Mouse (Mus musculus) olfactory bulb, adult 2 months (tissue): Measurements from ENCODE around the gene Gpr3. TPM values are rescaled to one million over a fixed set of nuclear protein-coding genes. Genes with fewer than 3 reads are reported as not detected.

ENCODE experiments used
- H3K27ac ChIP-seq: fragments of 200-500 bp; 2 replicates; pipeline ENCODE4 v1.5.1; 2012; ENCODE audit warnings: low read depth, low read length; ENCODE audit not compliant: insufficient read depth
- H3K4me1 ChIP-seq: fragments of 200-500 bp; 2 replicates; pipeline ENCODE4 v1.6.1; 2012; ENCODE audit warnings: low read length; ENCODE audit not compliant: control insufficient read depth, insufficient read depth
- H3K4me3 ChIP-seq: fragments of 200-500 bp; 2 replicates; pipeline ENCODE4 v1.5.1; 2012; ENCODE audit warnings: mild to moderate bottlenecking, low read depth, low read length, moderate library complexity; ENCODE audit not compliant: insufficient read depth
- CTCF ChIP-seq: fragments of 200-500 bp; IDR thresholded peaks from 2 replicates; pipeline ENCODE4 v1.5.1; 2012; ENCODE audit warnings: low read depth, mild to moderate bottlenecking, low read length, moderate library complexity; ENCODE audit not compliant: insufficient read depth
- POLR2A ChIP-seq: fragments of 200-500 bp; IDR thresholded peaks from 2 replicates; pipeline ENCODE4 v1.6.1; 2012; ENCODE audit warnings: mild to moderate bottlenecking, low read depth, low read length, moderate library complexity; ENCODE audit not compliant: insufficient read depth
- WGBS: fragments of 180-500 bp; shearing (Covaris S2); methylation state at CpG from one replicate; pipeline ENCODE4 v1.1.7; 2018; 5-methylcytosine and 5-hydroxymethylcytosine counted together
- polyA plus RNA-seq: library from polyadenylated mRNA; stranded (reverse); fragments of >200 nt; gene quantifications from 2 replicates; pipeline ENCODE4 v1.2.4, GENCODE M21; 2012; ENCODE audit warnings: low replicate concordance; ENCODE audit not compliant: missing spikeins, insufficient read depth, insufficient read length

The Gpr3 gene
- polyA plus RNA-seq, 1 experiment = not detected

DNA sequence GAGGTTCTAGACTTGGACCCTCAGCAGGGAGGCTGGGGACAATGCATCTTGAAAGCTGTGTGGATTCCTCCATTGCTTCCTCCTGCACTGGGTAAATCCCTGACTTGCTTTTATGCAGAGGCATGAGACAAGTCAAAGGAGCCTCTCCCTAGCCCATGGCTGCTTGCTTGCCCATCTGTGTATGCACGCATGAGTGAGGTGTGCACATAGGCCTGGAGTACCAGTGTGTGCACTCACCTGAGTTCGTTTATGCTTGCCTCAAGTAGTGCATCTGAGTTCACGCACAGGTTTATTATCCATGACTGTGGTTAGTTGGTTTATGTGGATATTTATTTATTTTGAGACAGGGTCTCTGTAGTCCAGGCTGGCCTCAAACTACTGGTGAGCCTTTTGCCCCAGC is 10.1 kb downstream of the Gpr3 start:
- WGBS = 94% methylated on average over 3 of the region's 3 CpGs
- no peak overlapping the region for H3K4me3 ChIP-seq
- H3K27ac ChIP-seq = no peak overlapping the region
- H3K4me1 ChIP-seq = peaks cover 51% of the 10 kb centered on the region
- TF ChIP-seq CTCF = no peak
- TF ChIP-seq POLR2A = no peak

DNA sequence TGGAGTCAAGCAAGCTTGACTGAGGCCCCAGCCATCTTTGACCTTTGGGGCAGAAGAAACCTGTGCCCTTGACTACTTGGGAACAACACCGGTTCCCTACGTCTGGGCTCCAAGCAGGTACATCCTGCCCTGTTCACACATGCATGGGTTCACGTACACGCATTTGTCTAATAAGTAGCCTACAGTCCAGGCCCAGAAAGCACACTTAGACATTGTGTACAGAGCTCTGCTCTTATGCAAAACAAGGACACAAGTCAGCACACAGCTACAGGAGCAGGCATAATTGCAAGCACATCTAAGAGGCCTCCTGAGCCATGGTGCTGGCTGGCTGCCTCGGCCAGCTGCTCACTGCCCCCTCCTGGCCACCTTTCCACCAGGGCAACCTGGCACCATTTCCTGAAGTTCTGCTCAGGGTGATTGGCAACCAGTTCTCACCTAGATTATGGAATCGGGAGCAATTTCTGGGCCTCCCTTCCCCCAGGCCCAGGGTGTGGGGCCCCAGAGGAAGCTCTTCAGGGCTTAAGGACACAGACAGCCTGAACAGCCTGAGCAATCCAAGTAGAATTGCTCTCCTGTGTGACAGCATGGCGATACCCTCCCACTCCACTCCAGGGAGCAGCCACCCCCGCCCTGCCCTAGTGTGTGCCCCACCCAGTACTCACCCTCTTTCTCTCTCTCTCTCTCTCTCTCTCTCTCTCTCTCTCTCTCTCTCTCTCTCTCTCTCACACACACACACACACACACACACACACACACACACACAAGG is 11.1 kb downstream of the Gpr3 start:
- WGBS = 57% methylated on average over 8 of the region's 8 CpGs
- Histone ChIP-seq H3K4me3 (no peak overlapping the region), H3K4me1 (peaks cover 61% of the 10 kb centered on the region), H3K27ac (peak overlapping the region; percentile 33; the same call in 1 of the 2 replicates)
- TF ChIP-seq CTCF = no peak
- TF ChIP-seq POLR2A = no peak

DNA sequence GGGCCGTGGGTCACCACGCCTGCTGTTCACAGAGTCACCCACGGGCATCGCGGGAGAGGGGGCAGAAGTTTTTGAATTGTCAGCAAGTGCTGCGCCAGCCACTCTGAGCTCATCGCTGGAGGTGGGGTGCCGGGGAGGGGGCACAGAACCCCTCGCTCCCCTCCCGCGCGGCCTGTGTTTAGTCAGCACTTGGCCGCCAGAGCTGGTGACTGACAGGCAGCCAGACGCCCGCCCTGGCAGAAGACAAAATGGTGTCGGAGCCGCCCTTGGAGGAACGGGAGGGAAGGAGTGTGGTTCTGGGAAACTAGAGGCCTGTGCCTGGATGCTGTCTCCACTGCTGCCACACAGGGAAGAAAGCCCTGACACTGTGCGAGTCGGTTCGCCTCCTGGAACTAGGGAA is 12.0 kb downstream of the Gpr3 start:
- H3K27ac ChIP-seq = 0 out of 2 replicates have a peak overlapping the region, but pooled peaks have one; percentile 33
- 22% methylated on average over 21 of the region's 21 CpGs for WGBS
- TF ChIP-seq CTCF = no peak
- TF ChIP-seq POLR2A = 0 out of 2 replicates have a peak, but pooled peaks have one; percentile 14
- no peak overlapping the region for H3K4me3 ChIP-seq
- peaks cover 62% of the 10 kb centered on the region for H3K4me1 ChIP-seq

DNA sequence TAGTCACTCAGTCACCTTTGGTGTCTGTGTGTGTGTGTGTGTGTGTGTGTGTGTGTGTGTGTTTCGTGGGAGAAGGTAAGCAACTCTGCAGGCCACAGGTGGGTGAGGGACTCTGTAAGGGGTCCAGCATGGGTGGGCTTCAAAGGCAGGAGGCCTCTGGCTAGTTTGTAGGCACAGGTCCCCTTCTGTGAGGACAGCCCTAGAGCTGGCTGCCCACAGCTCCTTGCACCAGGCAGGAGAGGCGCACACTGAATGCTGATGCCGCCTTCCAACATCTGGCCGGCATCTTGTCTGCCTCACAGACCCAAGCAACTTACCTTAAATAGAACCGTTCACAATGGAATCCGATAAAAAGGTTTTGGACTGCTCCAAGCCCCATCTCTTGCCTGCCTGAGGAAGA is 12.6 kb downstream of the Gpr3 start:
- Histone ChIP-seq H3K4me1 (peaks cover 58% of the 10 kb centered on the region), H3K27ac (no peak overlapping the region), H3K4me3 (no peak overlapping the region)
- no peak for TF ChIP-seq CTCF
- no peak for TF ChIP-seq POLR2A
- 62% methylated on average over 6 of the region's 6 CpGs for WGBS

DNA sequence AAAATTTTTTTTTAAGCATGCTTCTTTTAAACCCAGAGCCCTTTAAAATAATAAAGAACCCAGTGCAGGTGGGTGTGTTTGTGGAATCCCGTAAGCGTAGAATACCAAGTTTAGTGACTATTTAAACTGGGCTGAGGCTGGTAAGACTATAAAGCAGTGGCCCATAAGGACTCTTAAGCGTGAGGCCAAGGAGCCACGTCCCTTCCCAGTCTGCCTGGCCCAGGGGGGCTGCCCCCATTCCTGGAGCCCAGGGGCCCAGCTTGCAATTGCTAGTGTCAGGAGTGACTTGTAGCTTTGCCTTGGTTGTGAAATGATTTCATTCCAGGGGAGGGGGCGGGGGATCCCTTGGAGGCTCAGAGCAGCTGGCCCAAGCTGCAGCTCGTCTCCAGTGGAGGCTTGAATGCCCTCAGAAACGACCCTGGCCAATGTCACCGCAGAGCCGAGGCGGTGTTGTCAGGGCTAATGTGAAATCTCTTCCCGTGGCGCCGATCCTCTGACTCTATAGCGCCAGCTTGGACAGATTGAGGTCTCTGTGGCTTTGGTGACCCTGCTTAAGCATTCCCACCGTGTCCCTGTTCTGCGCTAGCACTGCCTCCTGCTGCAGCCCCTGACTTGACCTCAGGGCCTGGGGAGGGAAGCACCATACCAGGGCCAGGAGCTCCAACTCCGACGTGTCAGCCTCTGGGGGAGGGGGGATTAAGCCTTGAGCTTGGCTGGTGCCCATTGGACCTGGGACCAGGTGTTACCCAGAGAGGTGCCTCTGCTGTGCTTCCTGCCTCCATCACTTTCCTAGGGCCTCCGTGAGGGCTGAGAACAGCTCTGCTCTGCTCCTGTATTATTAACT is 13.8 kb downstream of the Gpr3 start:
- Histone ChIP-seq H3K4me1 (peaks cover 54% of the 10 kb centered on the region), H3K4me3 (no peak overlapping the region), H3K27ac (no peak overlapping the region)
- WGBS = 38% methylated on average over 19 of the region's 19 CpGs
- TF ChIP-seq CTCF (no peak), POLR2A (no peak)

DNA sequence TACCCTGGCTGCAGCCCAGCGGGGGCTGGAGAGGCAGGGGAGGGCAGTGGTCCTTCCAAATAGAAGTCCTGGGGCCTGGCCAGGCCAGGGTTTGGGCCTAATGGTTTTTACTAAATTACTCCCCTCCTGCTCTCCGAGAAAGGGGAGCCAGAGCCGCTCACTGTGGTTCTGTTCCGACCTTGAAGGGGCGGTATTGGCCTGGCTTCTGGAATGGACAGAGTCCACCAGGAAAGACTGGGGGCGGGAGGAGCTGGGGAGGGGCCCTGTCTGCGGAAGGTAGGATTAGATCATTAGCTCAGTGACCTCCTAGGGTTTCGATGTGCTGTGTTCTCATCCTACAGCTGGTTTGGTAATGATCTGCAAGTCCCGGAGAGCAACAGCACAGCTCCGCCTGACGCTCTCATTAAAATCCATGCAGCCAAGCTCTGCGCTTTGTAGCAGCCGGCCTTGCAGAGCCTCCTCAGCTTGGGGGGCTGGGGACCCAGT is 14.5 kb downstream of the Gpr3 start:
- WGBS = 28% methylated on average over 13 of the region's 13 CpGs
- no peak overlapping the region for H3K4me3 ChIP-seq
- H3K27ac ChIP-seq = 0 out of 2 replicates have a peak overlapping the region, but pooled peaks have one; percentile 16
- peaks cover 52% of the 10 kb centered on the region for H3K4me1 ChIP-seq
- no peak for TF ChIP-seq CTCF

DNA sequence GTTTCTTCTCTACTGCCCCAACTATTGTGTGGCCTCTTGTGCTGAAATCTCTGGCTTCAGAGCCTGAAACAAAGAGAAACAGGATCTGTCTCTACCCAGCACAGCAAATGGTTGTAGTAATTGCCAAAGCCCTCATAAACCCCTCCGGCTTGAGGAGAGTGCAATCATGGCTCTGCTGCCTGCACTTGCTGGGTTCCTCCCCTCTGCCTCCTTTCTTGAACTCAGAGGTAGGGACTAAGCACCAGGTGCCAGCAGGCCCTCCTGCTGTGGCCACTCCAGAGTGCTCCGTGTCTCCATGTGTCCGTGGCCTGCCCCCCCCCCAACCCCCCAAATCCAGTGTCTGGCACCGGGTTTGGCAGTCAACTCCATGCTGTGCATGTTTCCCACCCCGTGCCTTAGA is 15.0 kb downstream of the Gpr3 start:
- TF ChIP-seq CTCF (no peak), POLR2A (no peak)
- 14% methylated on average over 5 of the region's 5 CpGs for WGBS
- Histone ChIP-seq H3K4me1 (peaks cover 52% of the 10 kb centered on the region), H3K27ac (0 out of 2 replicates have a peak overlapping the region, but pooled peaks have one; percentile 16), H3K4me3 (no peak overlapping the region)

DNA sequence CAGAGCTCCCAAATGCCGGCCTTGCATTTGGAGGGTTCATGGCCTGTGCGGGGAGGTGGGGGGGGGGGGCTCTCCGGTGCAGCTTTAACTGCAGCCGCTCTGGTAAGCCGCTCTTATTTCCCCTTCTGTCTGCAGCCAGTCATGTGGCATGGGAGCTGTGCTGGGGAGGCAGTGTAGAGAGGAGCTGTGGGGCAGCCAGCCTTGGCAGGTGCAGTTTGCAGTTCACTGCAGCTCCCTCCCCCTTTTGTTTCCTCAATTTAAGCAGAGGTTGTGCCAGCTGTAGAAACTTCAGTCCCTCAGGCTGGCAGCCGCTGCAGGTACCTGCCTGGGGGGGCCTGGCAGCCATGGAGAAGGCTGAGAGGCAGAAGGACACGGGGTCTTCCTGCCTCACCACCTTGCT is 15.5 kb downstream of the Gpr3 start:
- H3K4me1 ChIP-seq = peaks cover 52% of the 10 kb centered on the region
- TF ChIP-seq POLR2A (no peak), CTCF (no peak)
- 24% methylated on average over 7 of the region's 7 CpGs for WGBS
- H3K4me3 ChIP-seq = no peak overlapping the region
- H3K27ac ChIP-seq = no peak overlapping the region

DNA sequence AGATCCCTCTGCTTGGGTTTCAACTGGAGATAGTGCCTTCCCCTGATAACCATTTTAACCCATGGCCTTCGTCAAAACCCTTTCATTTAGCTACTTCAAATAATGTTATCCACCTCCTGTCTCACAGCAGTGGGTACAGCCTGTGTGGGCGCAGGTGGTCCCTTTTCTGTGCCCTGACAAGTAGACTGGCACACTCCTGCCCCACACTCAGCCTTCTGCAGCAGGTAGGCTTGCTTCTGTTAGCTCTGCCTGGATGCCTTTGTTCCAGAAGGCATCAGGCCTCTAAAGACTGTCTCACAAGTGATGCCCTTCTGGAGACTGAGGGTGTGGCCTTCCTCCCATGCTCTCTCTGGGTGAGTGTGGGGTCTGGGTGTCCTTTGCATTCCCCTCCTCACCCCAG is 16.2 kb downstream of the Gpr3 start:
- WGBS = 76% methylated on average over 2 of the region's 2 CpGs
- H3K4me1 ChIP-seq = peaks cover 46% of the 10 kb centered on the region
- H3K27ac ChIP-seq = no peak overlapping the region
- no peak overlapping the region for H3K4me3 ChIP-seq
- TF ChIP-seq POLR2A (no peak), CTCF (no peak)
